Mouse (Mus musculus) cerebellum, adult 2 months (tissue): ENCODE measurements around the gene Vax2.

ENCODE experiments used
- CTCF ChIP-seq: fragments of 200-500 bp; IDR thresholded peaks from 2 replicates; pipeline ENCODE4 v1.5.1; 2011; ENCODE audit warnings: low read depth, mild to moderate bottlenecking, control low read depth, low read length, moderate library complexity, borderline replicate concordance; ENCODE audit not compliant: insufficient read depth
- POLR2A ChIP-seq: fragments of 200-500 bp; IDR thresholded peaks from 2 replicates; pipeline ENCODE4 v1.6.1; 2011; ENCODE audit warnings: low read length, control low read depth, borderline replicate concordance; ENCODE audit not compliant: insufficient read depth

GRCm38 (mm10) chr6:83699971-83700370 lies 11.1 kb upstream of the Vax2 start:
- TF ChIP-seq POLR2A, result no peak
- no peak for TF ChIP-seq CTCF
